Comparison of ENCODE assay signal across 9 mouse cellular contexts in the genomic region with DNA sequence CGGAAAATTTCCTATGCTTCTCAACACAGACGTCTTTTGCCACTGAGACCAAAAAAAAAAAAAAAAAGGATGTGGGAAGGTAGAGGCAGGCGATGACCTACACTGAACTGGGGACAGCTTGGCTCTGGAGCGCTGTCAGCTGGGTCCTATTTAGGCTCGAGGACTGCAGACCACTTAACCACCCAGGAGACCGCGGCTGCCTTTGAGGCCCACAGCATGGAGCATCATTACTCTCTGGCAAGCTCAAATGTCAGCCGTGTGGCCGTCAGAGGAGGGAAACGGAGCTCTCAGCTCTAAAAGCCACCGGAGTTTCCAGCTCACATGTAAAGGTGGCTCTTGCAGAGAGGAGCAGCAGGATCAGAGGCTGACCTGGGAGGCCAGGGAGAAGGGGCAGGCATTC. TPM values are rescaled to one million over a fixed set of nuclear protein-coding genes. Genes with fewer than 3 reads are reported as not detected.
DNase-seq lines count a peak whose midpoint lies in the region; ATAC-seq and TF ChIP-seq lines count a peak whose summit lies in the region.
"Had no signal": no experiment of that assay in that cellular context is flagged by ENCODE, and none has a peak within 500 bp of the region (broad histone marks: within the 10 kb centered on the region; RNA-seq: fewer than 3 reads in every experiment).

No protein-coding gene starts in this region.

- no peak for TF ChIP-seq CTCF in midbrain, postnatal 0 days (IDR thresholded peaks at IDR 0.05)

- peak overlapping the region; percentile 27 for H3K4me3 ChIP-seq in midbrain, embryonic 10.5 days
- H3K4me3 ChIP-seq in midbrain, postnatal 0 days (ENCODE audit: low read depth, low read length) = no peak overlapping the region
- H3K4me3 ChIP-seq: liver, embryonic 13.5 days had no signal

- no peak overlapping the region for H3K4me2 ChIP-seq in midbrain, postnatal 0 days (ENCODE audit: low read depth, low read length, poor library complexity, severe bottlenecking)
- H3K4me2 ChIP-seq: liver, embryonic 13.5 days had no signal

- peak overlapping the region; percentile 69 for H3K27ac ChIP-seq in midbrain, embryonic 10.5 days (replicated peaks)
- H3K27ac ChIP-seq in midbrain, postnatal 0 days (ENCODE audit: low read depth, low read length) = no peak overlapping the region
- H3K27ac ChIP-seq: liver, embryonic 13.5 days had no signal

- H3K27me3 ChIP-seq in midbrain, embryonic 10.5 days (ENCODE audit: low read depth, poor library complexity, severe bottlenecking) = peaks cover 61% of the 10 kb centered on the region
- no peaks in the 10 kb centered on the region for H3K27me3 ChIP-seq in midbrain, postnatal 0 days (ENCODE audit: insufficient read depth, low read length)

- no peaks in the 10 kb centered on the region for H3K9me3 ChIP-seq in midbrain, embryonic 10.5 days (replicated peaks)
- no peaks in the 10 kb centered on the region for H3K9me3 ChIP-seq in midbrain, postnatal 0 days (ENCODE audit: low read length)
- H3K9me3 ChIP-seq: liver, embryonic 13.5 days had no signal

- peaks cover 59% of the 10 kb centered on the region for H3K4me1 ChIP-seq in midbrain, embryonic 10.5 days
- H3K4me1 ChIP-seq in midbrain, postnatal 0 days (ENCODE audit: insufficient read depth, low read length) = no peaks in the 10 kb centered on the region; the same call in 1 of the 2 replicates
- H3K4me1 ChIP-seq: liver, embryonic 13.5 days had no signal

- 4% methylated on average over 11 of the region's 11 CpGs for WGBS in midbrain, embryonic 10.5 days
- 10% methylated on average over 11 of the region's 11 CpGs for WGBS in midbrain, postnatal 0 days

- no peak overlapping the region for H3K9ac ChIP-seq in midbrain, postnatal 0 days (replicated peaks; ENCODE audit: low read length, poor library complexity, severe bottlenecking)
- H3K9ac ChIP-seq: liver, embryonic 13.5 days had no signal

- peak; percentile 60 for DNase-seq in midbrain, embryonic 10.5 days (ENCODE audit: low spot score)
- DNase-seq in midbrain, postnatal 0 days (ENCODE audit: low spot score) = no peak
- peak; percentile 89 for DNase-seq in forelimb bud, embryonic 11.5 days (ENCODE audit: low read depth, low spot score)
- peak; percentile 82 for DNase-seq in mesoderm, embryonic 11.5 days (ENCODE audit: low read depth, low spot score)
- DNase-seq in cerebellum, postnatal 4 days (ENCODE audit: low spot score in 2 of 2) = no peak
- no peak for DNase-seq in Muller cell, postnatal 12 days (ENCODE audit: inconsistent ontology term)
- no peak for DNase-seq in kidney, postnatal 4 days
- DNase-seq in B cell, adult 2 months = no peak
- DNase-seq: liver, embryonic 13.5 days had no signal

- no peak for ATAC-seq in midbrain, postnatal 0 days (ENCODE audit: low FRiP score)

- H3K36me3 ChIP-seq in midbrain, embryonic 10.5 days = peaks cover 40% of the 10 kb centered on the region
- no peaks in the 10 kb centered on the region for H3K36me3 ChIP-seq in midbrain, postnatal 0 days (ENCODE audit: insufficient read depth, low read length)
- H3K36me3 ChIP-seq: liver, embryonic 13.5 days had no signal

RNA-seq across cellular contexts. Expression of a gene that starts 46.2 kb away (rescaled TPM):
- 64.4 and 74.8 TPM in 2 replicates for polyA plus RNA-seq in midbrain, embryonic 10.5 days (2016; fragmentation: Nextera tagmentation; extraction: Ambion mirVana)
- 14.9 and 19.9 TPM in 2 replicates for total RNA-seq in midbrain, postnatal 0 days (2014; rRNA removed)
- 4.7 TPM in 2 replicates for polyA plus RNA-seq in midbrain, postnatal 0 days (2015; fragmentation: Nextera tagmentation; extraction: Ambion mirVana)

Comparison
In these comparisons a context has a peak if more than half of its experiments do, and no peak if none do; other contexts are left out.
1. DNase-seq: peak in midbrain, embryonic 10.5 days (single experiment), forelimb bud, embryonic 11.5 days (single experiment) and mesoderm, embryonic 11.5 days (single experiment); none in midbrain, postnatal 0 days (single experiment), cerebellum, postnatal 4 days (0 of 2), Muller cell, postnatal 12 days (single experiment), kidney, postnatal 4 days (0 of 2) and B cell, adult 2 months (0 of 2).
2. RNA of a gene that starts 46.2 kb away (polyA plus RNA-seq): 64.4 to 74.8 TPM in midbrain, embryonic 10.5 days; 4.7 TPM in midbrain, postnatal 0 days; every median in the first group is over 10 times any median in the second.